Mouse (Mus musculus) kidney, adult 8-10 months (tissue): ENCODE data around the gene Arpc4.

Experiments used
- DNase-seq, 2 experiments: peaks; one replicate each; pipeline ENCODE4 v3.0.0; 2022

Arpc4 gene

DNA sequence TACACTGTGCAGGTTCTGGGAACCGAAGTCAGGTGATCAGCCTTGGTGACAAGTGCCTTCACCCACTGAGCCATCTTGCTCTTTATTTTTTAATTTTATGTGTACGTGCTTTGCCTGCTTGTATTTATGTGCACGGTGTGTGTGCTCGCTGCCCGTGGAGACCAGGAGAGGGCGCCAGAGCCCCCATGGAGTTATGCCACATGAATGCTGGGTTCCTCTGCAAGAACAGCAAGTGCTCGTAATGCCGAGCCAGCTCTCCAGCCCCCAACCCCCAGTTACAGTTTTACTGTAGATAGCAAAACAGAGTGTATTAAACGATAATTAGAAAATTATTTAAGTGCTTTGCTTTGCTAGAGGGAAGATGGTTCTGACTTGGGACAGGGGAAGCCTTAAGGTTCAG is 28.8 kb downstream of the Arpc4 start:
- DNase-seq, result no peak

- no peak for DNase-seq
Measured at GRCm38 (mm10) chr6:113410001-113410400, 32.1 kb downstream of the Arpc4 start.

DNA sequence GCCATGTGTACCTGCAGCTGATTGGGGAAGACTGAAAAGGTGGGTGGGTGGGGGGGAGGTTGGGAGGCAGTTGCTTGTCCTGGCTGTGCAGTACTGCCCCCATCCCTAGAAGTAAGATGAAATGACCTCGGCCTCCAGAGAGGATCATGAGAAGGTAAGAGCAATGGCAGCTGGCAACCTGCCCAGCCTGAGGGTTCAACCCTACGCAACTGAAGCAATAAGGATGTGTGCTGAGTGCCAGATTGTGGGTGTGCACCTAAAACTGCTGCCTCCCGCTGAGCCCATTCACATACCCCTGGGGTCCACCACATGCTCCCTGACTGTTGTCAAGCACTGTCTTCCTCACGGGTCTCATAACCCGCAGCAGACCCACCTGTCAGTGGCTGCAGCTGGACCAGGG is 38.5 kb downstream of the Arpc4 start:
- no peak for DNase-seq

- DNase-seq, result no peak
Measured at GRCm38 (mm10) chr6:113418441-113419198, 40.7 kb downstream of the Arpc4 start.

GRCm38 (mm10) chr6:113419199-113419587 is 41.3 kb downstream of the Arpc4 start, which contains the start of gene Rpusd3:
TSS of gene Rpusd3 (minus strand) at chr6:113419340.
- DNase-seq, result peak; percentile 95 to 98

- DNase-seq, result no peak
Measured at GRCm38 (mm10) chr6:113423000-113423399, 45.1 kb downstream of the Arpc4 start.

DNA sequence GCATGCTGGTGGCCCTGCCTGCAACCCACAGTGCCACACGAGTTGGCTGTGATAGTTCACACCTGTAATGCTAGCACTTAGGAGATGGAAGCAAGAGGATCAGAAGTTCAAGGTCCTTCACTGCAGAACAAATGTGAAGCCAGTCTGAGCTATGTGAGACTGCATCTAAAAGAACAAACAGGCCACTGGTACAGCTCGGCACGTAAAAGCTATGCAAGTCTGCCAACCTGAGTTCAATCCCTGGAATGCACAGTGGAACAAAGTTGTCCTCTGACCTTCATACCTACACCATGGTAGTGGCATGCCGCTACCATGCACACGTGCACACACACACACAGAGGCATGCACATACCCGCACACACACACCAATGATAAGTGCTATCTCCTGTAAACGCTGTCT is 46.3 kb downstream of the Arpc4 start:
- no peak for DNase-seq

GRCm38 (mm10) chr6:113426696-113427095 is 48.8 kb downstream of the Arpc4 start:
- DNase-seq, result no peak

- peak in 1 of 2 experiments; percentile 56 for DNase-seq
Measured at GRCm38 (mm10) chr6:113427397-113427796, 49.5 kb downstream of the Arpc4 start.

DNA sequence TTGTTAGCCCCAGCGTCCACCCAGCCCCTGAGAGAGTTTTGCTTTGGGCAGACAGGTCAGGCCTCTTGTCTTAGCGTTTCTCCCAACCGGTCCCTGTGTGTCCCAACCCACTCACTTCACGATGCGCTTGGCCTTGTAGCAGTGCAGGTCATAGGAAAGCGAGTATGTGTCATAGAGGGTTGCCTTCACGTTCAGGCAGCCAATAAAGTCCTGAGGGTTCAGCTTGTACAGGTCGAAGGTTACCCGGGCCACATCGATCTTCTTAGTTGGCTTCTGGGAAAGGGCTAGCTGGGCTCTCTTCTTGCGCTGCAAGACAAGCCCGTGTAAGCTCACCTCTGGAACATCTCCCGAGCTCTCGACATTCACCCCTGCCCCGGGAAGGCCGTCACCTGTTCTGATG is 50.1 kb downstream of the Arpc4 start:
- no peak for DNase-seq

- DNase-seq, result no peak
Measured at GRCm38 (mm10) chr6:113429965-113430364, 52.0 kb downstream of the Arpc4 start.

GRCm38 (mm10) chr6:113430846-113431245 is 52.9 kb downstream of the Arpc4 start:
- DNase-seq, result no peak

- DNase-seq, result no peak
Measured at GRCm38 (mm10) chr6:113431801-113432200, 53.9 kb downstream of the Arpc4 start.

- no peak for DNase-seq
Measured at GRCm38 (mm10) chr6:113433661-113434060, 55.7 kb downstream of the Arpc4 start.

- no peak for DNase-seq
Measured at GRCm38 (mm10) chr6:113434691-113435090, 56.8 kb downstream of the Arpc4 start.

DNA sequence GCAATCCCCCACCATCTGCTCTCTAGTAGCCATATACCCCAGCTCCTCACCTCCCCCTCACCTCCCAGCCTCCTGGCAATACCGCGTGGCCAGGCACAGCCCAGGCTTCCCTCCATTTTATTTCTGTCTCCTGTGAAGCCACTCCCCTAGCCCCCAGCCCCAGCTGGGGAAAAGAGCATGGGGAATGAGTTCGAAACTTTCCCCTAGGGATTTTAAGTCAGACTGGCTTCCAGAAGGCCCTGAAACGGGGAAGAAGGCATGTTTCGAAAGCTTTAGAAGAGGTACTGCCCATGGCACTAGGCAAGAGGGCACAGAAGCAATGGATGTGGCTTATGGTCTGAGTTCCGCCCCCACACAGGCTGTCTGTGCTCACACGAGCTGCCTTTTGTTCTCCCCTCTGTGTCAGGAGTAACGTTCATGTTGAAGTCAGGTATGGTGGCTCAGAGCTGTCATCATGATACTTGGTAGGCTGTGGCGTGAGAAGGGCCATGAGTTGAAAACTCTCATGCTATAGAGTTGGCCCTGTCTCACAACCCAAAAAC is 57.8 kb downstream of the Arpc4 start, which contains the start of gene Cidec:
Cidec (minus strand) TSS at position 97 of the 542 bp plus-strand sequence.
- no peak for DNase-seq

- no peak for DNase-seq
Measured at GRCm38 (mm10) chr6:113437135-113437534, 59.2 kb downstream of the Arpc4 start.

DNA sequence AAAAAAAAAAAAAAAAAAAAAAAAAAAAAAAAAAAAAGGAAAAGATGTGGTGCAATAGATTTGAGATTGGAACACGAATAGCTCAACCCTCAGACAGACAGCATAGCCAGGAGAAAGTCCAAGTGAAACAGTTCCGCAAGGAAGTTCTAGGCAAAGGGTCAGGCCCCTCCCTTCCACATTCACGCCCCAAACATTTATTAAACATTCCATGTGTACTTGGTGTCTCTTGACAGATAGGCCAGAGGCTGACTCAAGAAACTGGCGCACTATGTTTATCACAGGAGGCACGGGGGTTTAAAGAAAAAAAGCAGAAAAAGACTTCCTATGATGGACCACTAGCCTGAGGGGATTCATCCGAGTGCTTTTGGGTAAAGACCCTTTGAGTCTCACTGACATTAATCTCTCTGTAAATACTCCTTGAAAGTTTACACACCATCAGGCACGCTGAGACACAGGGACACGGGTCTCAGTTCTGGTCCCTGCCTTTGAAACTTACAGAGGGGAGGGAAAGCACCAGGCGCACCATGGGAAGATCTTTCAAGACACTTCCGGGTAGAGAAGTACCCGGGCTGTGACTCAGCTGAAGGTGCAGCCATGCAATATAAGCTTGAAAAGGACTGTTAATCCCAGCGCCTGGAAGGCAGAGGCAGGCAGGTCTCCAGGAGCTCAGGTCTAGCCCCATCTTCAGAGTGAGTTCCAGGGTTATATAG is 61.0 kb downstream of the Arpc4 start:
- DNase-seq, result peak; percentile 15 to 28
